Mouse (Mus musculus): ENCODE measurements around the gene 0610010F05Rik.
"Not testable (repeated sequence)": the region's sequence is repeated elsewhere in the genome, so short reads cannot be mapped to it uniquely, and the experiment has no call there.

0610010F05Rik gene

DNA sequence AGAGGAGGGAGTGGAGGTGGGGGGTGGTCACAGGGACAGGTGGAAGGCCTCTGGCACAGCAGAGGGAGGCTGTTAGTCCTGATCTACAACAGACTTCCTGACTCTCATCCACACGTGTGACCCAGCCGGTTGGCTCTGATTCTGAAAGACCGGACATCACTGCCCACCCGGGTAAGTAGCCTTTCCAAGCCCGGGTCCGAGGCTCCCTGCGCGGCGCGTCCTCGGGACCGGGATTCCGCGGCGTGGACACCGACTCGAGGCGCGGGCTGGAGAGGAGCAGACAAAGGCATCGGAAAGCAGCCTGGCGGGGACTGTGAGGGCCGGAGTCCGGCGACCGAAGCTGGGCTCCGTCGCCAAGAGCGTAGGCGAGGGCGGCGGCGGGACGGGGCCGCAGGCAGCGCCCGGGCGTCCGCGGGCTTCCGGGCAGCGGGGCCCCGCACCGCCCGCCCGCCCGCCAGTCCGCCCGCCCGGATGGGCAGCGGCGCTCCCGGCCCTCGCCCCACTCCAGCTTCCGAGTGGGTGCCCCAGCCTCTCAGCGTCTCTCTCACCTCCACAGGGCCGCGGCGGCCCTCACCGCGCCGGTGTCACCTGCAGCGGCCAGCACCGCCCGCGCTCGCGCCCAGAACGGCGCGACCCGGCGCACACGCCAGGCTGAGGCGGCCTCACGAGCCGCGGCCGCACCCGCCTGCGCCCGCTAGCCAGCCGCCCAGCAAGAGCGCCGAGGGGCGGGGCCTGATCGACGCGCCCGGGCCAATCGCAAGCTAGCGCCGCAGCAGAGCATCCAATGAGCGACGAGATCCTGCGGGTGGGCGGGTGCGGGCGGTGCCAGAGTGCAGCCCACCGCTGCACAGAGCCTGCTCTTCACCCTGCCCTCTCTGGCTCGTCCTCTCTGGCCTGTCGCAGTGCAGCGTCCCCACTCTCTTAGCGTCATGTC is at the start of gene 0610010F05Rik:
0610010F05Rik (minus strand) TSS at position 695 of the 934 bp plus-strand sequence.
- peak; percentile 86 to 93 for DNase-seq

DNA sequence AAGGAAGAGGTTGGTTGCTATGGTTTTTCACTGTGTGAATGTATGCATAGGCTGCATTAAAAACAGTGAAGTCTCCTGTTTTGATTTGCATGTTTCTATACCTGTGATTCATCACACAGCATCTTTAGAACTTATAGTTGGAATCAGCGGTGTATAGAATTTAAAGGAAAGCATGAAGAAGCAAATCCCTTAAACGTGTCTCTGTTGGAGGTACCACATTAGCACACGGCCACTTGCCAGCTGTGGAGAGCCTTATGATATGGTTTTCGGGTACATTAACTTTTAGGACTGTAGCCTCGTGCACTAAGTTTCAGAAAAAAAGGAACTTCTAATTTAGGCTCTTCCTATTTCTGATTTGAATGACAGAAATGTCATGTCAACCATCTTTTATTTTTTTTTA is 49.1 kb upstream of the 0610010F05Rik start:
- no peak for DNase-seq

DNA sequence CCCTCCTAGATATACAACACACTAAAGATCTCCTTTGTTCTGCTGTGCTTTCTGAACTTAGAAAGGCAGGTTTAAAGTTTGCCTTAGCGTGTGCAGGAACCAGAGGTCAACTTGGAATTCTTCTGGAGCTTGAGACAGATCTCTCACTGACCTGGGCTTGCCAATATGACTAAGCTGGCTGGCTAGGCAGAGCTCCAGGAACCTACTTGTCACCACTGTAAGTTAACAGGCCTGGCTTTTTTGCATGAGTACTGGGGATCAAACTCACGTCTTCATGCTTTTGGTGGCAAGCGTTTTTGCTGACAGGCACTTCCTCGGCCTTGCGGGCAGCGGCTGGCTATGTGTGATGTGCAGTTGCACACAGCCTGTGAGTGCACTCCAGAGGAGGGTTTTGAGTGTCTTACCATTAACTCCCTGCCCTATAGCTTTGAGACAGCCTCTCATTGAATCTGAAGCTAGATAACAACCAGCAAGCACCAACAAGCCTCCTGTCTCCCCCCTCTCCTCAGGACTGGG is 47.1 kb upstream of the 0610010F05Rik start:
- DNase-seq: no peak

DNA sequence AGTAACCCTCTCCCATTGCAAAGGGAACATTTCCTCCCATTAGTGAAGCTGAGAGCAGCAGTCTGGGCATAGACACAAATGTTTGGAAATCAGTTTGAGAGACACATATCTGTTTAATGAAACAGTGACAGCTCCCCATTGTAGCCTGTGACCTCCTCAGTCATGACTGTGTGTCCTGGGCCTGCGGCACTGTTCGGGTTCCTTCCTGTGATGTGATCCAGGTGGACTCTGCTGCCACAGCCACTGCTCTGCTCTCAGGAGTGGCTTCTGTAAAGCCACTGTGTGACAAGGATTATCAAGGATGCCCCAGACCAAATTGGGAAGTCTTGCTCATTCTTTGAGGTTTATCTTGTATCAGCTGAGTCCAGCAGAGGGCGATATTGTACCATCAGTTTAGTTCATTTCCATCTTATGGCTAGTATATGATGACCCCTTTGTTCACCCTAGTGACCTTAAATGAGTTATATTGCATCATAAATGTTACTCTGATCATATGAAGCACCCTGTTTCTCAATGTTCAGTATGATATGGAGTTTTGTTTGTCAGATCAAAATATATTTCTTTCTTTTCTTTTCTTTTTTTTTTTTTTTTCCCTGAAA is 45.7 kb upstream of the 0610010F05Rik start:
- peak in 1 of 2 experiments; percentile 71 for DNase-seq

DNA sequence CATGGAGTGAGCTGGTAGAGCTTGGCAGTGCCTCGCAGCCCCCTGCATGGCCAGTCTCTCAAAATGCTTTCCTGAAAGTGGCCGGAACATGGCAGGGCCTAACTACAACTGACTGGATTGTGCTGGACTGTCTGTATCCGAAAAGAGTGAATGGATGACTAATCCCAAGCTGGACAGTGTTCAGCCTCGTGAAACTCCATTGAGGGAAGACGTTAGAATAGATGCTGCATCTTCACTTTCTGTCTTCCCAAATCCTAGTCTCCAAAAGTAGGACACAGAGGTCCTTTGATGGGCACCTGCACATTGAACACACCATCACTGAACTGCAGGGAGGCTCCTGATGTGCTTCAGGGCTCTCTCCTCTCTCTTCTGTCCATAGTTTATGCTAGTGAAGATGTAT is 42.7 kb upstream of the 0610010F05Rik start:
- DNase-seq: no peak

DNA sequence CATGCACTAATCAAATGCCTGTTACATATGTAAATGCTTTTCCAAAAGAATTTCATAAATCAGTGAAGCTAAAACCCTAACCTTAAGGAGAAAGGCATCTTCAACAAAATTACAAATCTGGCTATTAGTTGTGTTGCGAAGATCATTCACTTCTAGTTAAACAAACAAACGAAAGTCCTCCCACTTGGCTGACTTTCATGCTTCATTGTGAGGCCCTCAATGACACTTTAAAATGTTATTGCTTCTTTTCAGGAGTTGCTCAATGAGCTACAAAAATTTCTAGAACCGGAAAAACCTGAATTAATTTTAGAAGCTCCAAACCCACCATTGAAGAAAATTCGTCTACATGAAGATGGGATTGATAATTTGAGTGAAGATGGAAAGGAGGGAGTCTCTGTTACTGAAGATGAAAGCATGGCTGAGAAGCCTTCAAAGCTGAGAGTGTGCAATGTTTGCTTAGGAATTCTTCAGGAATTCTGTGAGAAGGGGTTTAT is 38.9 kb upstream of the 0610010F05Rik start:
- no peak for DNase-seq

DNA sequence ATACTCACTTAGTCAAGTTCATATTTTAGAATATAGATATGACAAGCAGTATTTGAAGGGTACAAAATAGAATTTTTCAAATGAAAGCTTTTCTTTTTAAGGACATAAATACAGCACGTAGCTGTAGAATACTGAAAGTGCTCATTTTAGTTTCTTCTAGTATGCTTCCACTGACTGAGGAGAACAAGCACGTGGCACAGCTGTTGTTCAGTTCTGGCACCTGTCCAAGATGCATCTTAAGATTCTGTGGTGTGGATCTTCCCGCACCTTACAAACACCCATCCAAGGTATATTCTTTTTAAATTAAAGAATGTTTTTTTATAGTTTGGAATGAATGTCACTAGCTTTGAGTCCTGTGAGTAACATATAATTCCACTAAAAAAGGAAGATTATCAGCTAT is 33.7 kb upstream of the 0610010F05Rik start:
- DNase-seq: no peak

DNA sequence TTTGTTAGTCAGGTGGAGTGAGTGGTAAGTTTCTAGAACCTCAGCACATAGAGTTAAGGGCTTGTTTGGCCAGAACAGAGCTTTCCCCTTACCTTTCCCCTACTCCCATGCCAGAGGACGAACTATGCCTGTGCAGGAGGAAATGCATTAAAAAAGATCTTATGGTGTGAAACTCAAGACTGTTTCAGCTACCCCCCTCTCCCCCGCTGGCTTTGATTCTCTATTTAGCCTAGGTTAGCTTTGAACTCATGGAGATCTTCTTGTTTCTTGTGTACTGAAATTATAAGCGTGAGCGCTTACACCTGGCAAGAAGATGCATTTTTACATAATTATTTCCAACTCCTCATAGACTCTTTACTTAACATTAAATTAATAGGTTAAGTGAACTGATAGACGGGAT is 33.1 kb upstream of the 0610010F05Rik start:
- DNase-seq: no peak

DNA sequence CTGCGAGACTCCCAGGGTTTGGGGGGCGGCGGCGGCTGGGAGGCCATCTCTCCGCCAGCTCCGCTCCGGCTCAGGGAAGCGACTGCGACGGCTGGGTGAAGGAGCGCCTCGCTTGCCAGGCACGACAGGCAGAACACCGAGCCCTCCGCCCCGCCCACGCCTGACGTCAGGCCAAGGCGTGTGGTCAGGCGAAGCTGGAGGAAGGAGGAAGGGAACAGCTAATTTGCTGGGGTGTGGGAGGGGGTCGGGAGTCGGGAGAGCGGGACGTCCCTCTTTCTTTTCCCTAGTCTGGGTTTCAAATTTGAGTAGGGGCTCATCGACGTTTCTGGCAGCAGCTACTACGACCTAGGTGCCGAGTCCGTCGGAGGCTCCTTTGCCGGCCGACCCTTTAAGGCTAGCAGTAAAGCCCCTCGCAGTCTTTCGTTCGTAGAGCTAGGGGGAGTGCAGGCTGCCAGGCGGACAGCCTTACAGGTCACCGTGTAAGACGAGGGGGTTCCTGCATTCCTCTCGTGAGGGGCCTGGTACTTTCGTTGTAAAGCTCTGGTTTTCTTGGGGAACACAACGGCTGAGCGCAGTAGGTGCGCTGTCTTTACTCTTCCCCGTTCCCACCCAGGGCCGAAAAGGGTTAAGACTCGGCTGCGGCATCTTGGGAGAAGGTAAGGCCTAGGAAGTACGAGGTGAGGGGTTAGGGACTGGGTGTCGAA is 32.5 kb upstream of the 0610010F05Rik start, which contains the start of gene Pex13:
Pex13 (minus strand) TSS at position 162 of the 704 bp plus-strand sequence.
- DNase-seq: peak; percentile 94 to 97

DNA sequence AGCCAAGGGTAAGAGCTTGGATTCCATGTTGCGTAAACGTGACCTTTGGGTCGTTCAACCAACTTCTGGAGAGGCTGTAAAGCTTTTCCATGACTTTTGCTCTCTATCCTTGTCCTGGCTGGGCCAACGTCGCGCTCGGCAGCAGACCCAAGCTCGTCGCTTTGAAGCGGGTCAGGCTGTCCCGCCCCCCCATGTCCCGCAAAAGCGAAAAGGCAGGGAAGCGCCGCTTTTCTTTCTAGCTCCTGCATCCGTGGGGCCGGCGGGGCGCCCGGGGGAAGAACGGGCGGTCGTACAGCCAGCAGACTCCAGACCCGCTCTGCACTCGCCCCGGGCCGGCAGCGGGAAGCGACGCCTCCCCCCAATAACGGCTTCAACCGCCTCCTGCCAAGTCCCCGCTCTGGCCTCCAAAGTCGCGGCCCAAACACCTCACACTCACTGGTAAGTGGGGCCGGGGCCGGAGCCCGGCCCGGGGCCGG is 31.9 kb upstream of the 0610010F05Rik start, which contains the start of gene Pus10:
Pus10 (plus strand) TSS at position 364 of the 476 bp plus-strand sequence.
- DNase-seq: no peak

DNA sequence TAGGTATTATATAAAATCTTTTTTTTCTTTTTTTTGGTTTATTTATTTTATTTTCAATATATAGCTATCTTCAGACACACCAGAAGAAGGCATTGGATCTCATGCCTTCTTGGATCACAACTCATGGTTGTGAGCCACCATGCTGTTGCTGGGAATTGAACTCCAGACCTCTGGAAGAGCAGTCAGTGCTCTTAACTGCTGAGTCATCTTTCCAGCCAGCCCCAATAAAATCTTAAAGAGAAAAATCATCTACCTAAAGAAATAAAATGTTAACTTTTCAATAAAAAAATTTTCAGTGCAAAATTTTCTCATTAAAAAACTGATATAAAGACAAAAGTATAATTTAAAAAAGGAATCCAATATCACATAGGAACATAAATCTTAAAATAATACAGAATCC is 30.8 kb upstream of the 0610010F05Rik start:
- DNase-seq: no peak

DNA sequence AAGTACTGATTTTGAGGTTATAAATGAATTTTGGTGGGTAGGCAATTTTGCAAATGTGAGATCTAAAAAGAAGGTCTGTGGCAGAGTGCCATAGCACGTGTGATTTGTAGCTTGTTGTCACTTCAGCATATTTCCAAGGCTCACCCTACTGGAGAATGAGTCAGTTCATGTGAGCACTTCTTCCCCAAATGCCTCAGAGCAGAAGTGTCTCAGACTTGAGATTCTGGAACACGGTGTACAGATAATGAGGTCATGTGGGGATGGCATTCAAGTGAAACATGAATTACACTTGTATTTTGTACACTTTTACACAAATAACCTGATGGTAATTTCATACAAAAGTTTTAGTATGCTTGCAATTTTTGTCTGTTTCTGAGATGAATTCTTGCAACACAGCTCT is 24.4 kb upstream of the 0610010F05Rik start:
- DNase-seq: no peak

DNA sequence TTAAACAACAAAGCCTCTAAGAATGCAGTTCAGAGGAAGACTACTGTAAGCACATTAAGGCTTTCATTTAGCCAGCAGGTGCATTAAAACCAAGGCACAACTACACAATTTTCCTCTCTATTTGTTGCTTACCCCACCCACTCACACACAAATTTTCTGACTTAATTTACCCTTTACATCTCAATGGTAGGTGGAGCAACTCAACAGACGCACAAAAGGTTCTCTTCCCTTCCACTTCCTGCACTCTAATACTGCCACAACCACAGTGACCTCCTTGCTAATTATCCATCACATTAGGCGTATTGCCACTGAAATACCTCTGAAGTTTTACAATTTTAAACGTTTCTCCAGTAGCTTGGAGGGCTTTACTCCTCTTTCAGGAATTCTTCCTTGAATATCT is 20.2 kb upstream of the 0610010F05Rik start:
- DNase-seq: no peak

DNA sequence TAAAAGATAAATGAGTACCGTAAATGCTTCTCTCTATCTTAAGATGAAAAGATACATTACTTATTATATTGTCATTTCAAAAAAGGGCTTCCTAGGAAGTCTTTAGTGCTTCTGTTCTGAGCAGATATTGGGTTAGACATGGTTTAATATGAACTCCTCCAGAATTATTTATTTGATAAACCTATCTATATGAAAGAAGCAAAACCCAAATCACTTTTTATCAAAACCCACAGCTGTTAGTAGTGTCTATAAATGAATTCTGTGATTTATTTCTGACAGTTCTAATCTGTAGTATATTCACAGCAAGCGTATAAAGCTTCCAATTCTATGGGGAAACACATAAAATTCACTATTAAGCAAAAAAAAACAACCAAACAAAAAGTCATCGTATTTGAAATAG is 14.4 kb upstream of the 0610010F05Rik start:
- DNase-seq: no peak

DNA sequence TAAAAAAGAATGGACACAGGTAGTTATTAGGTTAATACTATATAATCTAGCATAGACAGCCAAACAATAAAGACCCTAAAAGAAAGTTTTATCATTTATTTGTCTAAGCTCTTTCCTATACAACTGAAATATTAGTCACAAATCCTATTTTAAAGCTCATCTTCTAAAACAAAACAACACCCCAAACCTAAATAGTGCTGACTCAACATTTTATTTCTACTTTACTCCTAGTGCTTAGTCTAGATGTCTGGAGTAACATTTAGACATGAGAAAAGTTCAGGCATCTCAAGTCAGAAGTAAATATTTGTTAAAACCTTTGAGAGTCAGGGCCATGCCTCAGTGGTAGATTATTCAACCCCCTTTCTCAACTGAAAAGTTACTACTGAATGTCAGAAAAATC is 14.0 kb upstream of the 0610010F05Rik start:
- no peak for DNase-seq

DNA sequence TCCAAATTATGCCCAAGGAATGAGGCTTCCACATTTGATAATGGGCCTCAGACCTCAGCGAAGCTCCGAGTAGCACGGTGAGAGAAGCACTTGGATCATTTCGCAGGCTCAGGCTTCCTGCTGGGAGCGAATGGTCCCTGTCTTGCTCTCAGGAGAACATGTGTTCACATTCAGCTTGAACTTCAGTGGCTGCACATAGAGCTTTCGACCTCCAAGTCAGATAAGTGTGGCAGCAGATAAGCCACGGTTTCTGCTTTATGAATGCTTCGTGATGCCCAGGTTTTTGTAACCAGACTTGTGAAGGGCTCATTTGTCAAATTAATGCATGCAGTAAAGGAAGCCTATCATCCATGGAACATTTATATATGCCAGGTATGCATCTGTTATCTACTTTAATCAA is 1.1 kb upstream of the 0610010F05Rik start:
- no peak for DNase-seq

DNA sequence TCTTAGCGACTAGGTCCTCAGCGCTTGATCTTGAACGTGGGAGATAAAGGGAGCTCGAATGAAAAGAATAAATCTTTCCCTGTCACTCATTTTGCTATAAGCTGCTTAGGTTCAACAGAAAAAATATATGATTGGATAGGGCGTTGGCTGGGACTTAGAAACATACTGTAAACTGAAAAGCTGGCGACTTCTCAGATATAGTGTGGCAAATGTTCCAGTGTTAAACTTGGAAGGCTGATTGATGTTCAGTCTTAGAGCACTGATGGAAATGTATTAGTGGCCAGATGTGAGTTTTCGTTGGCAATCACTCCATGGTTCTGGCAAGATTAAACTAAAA is 408 bp upstream of the 0610010F05Rik start:
- no peak for DNase-seq

DNA sequence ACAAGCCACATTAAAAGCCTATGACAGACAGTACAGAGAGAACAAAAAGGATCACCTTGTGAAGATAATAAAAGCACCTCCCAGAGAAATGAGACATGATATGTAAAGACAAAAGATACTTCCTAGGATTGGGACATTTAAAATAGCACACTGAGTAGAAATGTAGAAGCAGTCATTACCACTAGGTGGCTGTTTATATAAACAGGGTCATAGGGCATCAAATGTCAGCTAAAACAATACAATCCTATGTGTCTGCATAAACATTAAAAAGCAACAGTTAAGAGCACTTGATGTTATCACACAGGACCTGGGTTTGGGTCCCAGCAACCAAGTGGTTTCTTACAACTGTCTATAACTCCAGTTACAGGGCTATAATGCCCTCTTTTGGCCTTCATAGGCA is 2.8 kb downstream of the 0610010F05Rik start:
- DNase-seq: no peak

DNA sequence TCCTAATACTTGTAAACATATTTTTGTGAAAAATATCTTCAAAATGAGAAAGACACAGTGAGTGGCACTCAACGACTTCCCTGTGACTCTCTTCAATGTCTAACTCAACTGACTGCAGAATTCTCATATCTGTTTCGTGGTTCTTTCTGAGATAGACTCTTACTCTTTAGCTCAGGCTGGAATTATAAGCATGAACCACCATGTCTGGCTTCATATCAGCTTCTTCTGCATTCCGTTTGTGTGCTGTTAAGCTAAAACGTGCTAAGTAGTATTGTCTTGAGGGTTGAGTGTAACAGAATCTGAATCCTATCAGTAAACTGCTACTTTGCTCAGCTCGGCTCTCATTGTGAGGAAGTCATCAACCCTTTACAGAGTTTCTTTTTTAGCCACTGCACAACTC is 14.4 kb downstream of the 0610010F05Rik start:
- no peak for DNase-seq

DNA sequence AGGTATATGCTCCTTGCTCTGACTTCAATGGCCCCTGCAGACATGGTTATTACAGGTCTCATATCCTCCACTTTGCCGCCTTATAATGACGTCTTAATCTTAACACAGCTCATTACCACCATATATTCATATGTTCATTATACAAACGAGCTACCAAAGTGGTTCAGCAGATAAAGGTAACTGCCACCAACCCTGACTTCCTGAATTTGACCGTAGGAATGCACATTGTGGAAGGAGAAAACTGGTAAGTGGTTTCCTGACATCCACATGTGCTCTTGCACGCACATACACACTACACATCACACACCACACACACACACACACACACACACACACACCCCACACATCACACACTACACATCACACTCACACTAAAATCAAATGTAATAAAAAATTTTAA is 18.9 kb downstream of the 0610010F05Rik start:
- no peak for DNase-seq

DNA sequence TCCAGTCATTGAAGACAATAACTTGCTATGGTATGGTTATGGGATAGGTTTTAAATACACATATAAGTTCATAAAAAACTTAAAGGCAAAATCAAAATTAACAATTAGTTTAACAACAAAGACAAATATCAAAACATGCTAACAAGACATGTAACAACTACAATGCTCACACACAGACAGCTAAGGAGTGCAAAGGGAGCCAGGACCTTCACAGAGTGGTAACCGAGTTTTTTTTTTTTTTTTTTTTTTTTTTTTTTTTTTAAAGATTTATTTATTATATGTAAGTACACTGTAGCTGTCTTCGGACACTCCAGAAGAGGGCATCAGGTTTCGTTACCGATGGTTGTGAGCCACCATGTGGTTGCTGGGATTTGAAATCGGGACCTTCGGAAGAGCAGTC is 26.1 kb downstream of the 0610010F05Rik start:
- DNase-seq: not testable (repeated sequence)

DNA sequence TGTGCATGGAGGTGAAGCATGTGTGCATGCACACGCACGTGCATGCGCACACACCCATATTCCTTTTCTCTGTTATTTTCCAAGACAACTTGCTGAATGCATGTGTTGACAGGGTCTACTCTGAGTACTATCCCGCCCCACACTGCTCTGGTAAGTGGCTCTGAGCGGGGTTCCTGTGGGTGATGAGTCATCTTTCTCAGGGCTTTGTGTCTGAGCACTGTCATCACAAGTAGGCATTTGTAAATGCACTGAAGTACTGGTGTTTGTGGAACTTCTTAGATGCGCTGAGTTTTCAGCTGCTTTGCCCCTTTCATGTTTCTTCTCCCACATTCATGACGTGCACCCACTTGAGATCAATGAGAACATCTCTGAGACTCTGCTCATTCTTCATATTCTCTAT is 63.3 kb downstream of the 0610010F05Rik start:
- DNase-seq: no peak

DNA sequence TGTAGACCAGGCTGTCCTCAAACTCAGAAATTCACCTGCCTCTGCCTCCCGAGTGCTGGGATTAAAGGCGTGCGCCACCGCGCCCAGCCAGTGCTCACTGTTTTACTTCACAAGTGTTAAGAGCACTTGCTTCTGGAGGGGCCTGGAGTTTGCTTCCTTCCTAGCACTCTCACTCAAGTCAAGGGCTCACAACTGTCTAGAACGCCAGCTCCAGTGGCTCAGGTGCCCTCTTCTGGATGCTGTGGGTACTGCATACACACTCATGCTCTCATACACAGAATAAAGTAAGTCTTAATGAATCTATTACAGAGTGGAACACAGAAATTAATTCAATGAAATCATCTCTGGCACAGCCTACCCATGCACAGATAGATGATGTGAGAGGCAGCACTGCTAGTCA is 67.7 kb downstream of the 0610010F05Rik start:
- DNase-seq: peak; percentile 48 to 75

Measured in lung, postnatal 4 days (tissue).